Mouse (Mus musculus) intestine, embryonic 15.5 days (tissue): Measurements from ENCODE around the gene Adgrg5. TPM values are rescaled to one million over a fixed set of nuclear protein-coding genes. Genes with fewer than 3 reads are reported as not detected.
A peak's percentile ranks its signal among the peaks of the same experiment; 100 is the strongest.

Experiments
- ATAC-seq: fragments of 200-750 bp; cut with Nextera tagmentation; 2 replicates; pipeline ENCODE4 v1.8.0; 2017; ENCODE audit warnings: moderate TSS enrichment, moderate library complexity
- H3K27ac ChIP-seq: fragments of 300-500 bp; sonication (generic); 2 replicates; pipeline ENCODE4 v1.5.1; 2015; ENCODE audit warnings: mild to moderate bottlenecking, inconsistent platforms
- H3K27me3 ChIP-seq: fragments of 300-500 bp; sonication (generic); replicated peaks from 2 replicates; pipeline ENCODE4 v1.6.1; 2015; ENCODE audit warnings: inconsistent platforms
- H3K36me3 ChIP-seq: fragments of 300-500 bp; sonication (generic); 2 replicates; pipeline ENCODE4 v1.6.1; 2015; ENCODE audit warnings: inconsistent platforms
- H3K4me1 ChIP-seq: fragments of 300-500 bp; sonication (generic); replicated peaks from 2 replicates; pipeline ENCODE4 v1.6.1; 2015; ENCODE audit warnings: inconsistent platforms
- H3K4me2 ChIP-seq: fragments of 300-500 bp; sonication (generic); replicated peaks from 2 replicates; pipeline ENCODE4 v1.6.1; 2015; ENCODE audit warnings: mild to moderate bottlenecking, inconsistent platforms
- H3K4me3 ChIP-seq: fragments of 300-500 bp; sonication (generic); replicated peaks from 2 replicates; pipeline ENCODE4 v1.5.1; 2015; ENCODE audit warnings: inconsistent platforms
- H3K9ac ChIP-seq: fragments of 300-500 bp; sonication (generic); 2 replicates; pipeline ENCODE4 v1.6.1; 2015; ENCODE audit warnings: inconsistent platforms
- H3K9me3 ChIP-seq: fragments of 300-500 bp; sonication (generic); 2 replicates; pipeline ENCODE4 v1.6.1; 2016; ENCODE audit warnings: inconsistent platforms
- WGBS: fragments of 180-500 bp; shearing (Covaris S2); methylation state at CpG from one replicate; pipeline ENCODE4 v1.1.7; 2015; 5-methylcytosine and 5-hydroxymethylcytosine counted together
- polyA plus RNA-seq: library from polyadenylated mRNA; unstranded; fragments of >200 nt; fragmentation: Nextera tagmentation; extraction: Ambion mirVana; gene quantifications from 2 replicates; pipeline ENCODE4 v1.2.1, GENCODE M21; 2015

The Adgrg5 gene
- polyA plus RNA-seq, result 1.3 and 2.1 TPM in 2 replicates

- Histone ChIP-seq H3K36me3 (no peaks in the 10 kb centered on the region), H3K9me3 (no peaks in the 10 kb centered on the region), H3K4me2 (no peak within 1 kb of the TSS), H3K9ac (no peak within 1 kb of the TSS), H3K27me3 (no peaks in the 10 kb centered on the region), H3K4me1 (peaks cover 6% of the 10 kb centered on the region; the same call in 1 of the 2 replicates), H3K4me3 (no peak within 1 kb of the TSS), H3K27ac (no peak within 1 kb of the TSS)
- no peak for ATAC-seq
- 61% methylated on average over 8 of the region's 8 CpGs for WGBS
Observed at GRCm38 (mm10) chr8:94923405-94923804, at the start of gene Adgrg5. Gene Adgrg5, plus strand, starts transcription at chr8:94923694.

- H3K4me3 ChIP-seq, result peak overlapping the region; percentile 66
- 11% methylated on average over 6 of the region's 6 CpGs for WGBS
- H3K9me3 ChIP-seq, result no peaks in the 10 kb centered on the region
- H3K9ac ChIP-seq, result peak overlapping the region; percentile 63; the same call in 1 of the 2 replicates
- no peaks in the 10 kb centered on the region for H3K27me3 ChIP-seq
- peaks cover 45% of the 10 kb centered on the region for H3K4me1 ChIP-seq
- ATAC-seq, result peak; percentile 11; the same call in 1 of the 2 replicates
- H3K36me3 ChIP-seq, result no peaks in the 10 kb centered on the region
- peak overlapping the region; percentile 72 for H3K4me2 ChIP-seq
- no peak overlapping the region for H3K27ac ChIP-seq
Observed at GRCm38 (mm10) chr8:94874358-94874757, 49.1 kb upstream of the Adgrg5 start.

- peak overlapping the region; percentile 72 for H3K4me2 ChIP-seq
- H3K9ac ChIP-seq, result peak overlapping the region; percentile 63
- no peaks in the 10 kb centered on the region for H3K9me3 ChIP-seq
- peaks cover 36% of the 10 kb centered on the region for H3K4me1 ChIP-seq
- 10% methylated on average over 17 of the region's 17 CpGs for WGBS
- H3K27me3 ChIP-seq, result no peaks in the 10 kb centered on the region
- H3K27ac ChIP-seq, result peak overlapping the region; percentile 85; the same call in 1 of the 2 replicates
- peak overlapping the region; percentile 66 for H3K4me3 ChIP-seq
- no peaks in the 10 kb centered on the region for H3K36me3 ChIP-seq
- no peak for ATAC-seq
Observed at GRCm38 (mm10) chr8:94875096-94875870, 48.2 kb upstream of the Adgrg5 start.

- H3K27ac ChIP-seq, result peak overlapping the region; percentile 85
- H3K4me1 ChIP-seq, result peaks cover 32% of the 10 kb centered on the region
- H3K4me3 ChIP-seq, result peak overlapping the region; percentile 66
- ATAC-seq, result peak; percentile 9
- peak overlapping the region; percentile 63 for H3K9ac ChIP-seq
- no peaks in the 10 kb centered on the region for H3K9me3 ChIP-seq
- no peaks in the 10 kb centered on the region for H3K36me3 ChIP-seq
- H3K27me3 ChIP-seq, result no peaks in the 10 kb centered on the region
- WGBS, result 0% methylated on average over 20 of the region's 20 CpGs
- peak overlapping the region; percentile 72 for H3K4me2 ChIP-seq
Observed at GRCm38 (mm10) chr8:94875871-94876150, 47.7 kb upstream of the Adgrg5 start.

- H3K9me3 ChIP-seq, result no peaks in the 10 kb centered on the region
- 1% methylated on average over 37 of the region's 37 CpGs for WGBS
- peaks cover 30% of the 10 kb centered on the region for H3K4me1 ChIP-seq
- peak within 1 kb of the TSS; percentile 63 for H3K9ac ChIP-seq
- peak; percentile 79 for ATAC-seq
- no peaks in the 10 kb centered on the region for H3K27me3 ChIP-seq
- H3K27ac ChIP-seq, result peak within 1 kb of the TSS; percentile 85
- no peaks in the 10 kb centered on the region for H3K36me3 ChIP-seq
- H3K4me2 ChIP-seq, result peak within 1 kb of the TSS; percentile 72
- H3K4me3 ChIP-seq, result peak within 1 kb of the TSS; percentile 66
Observed at GRCm38 (mm10) chr8:94876197-94876730, 47.2 kb upstream of the Adgrg5 start, which contains the start of gene Dok4. Gene Dok4, minus strand, starts transcription at chr8:94876330.

- ATAC-seq, result no peak
- peak overlapping the region; percentile 72 for H3K4me2 ChIP-seq
- peak overlapping the region; percentile 36; the same call in 1 of the 2 replicates for H3K27ac ChIP-seq
- no peaks in the 10 kb centered on the region for H3K9me3 ChIP-seq
- H3K36me3 ChIP-seq, result no peaks in the 10 kb centered on the region
- no peaks in the 10 kb centered on the region for H3K27me3 ChIP-seq
- H3K4me3 ChIP-seq, result no peak overlapping the region
- H3K4me1 ChIP-seq, result peaks cover 24% of the 10 kb centered on the region
- WGBS, result 36% methylated on average over 3 of the region's 3 CpGs
- no peak overlapping the region for H3K9ac ChIP-seq
Observed at GRCm38 (mm10) chr8:94876820-94877219, 46.7 kb upstream of the Adgrg5 start.

GRCm38 (mm10) chr8:94880742-94881141, 42.8 kb upstream of the Adgrg5 start:
- Histone ChIP-seq H3K27me3 (no peaks in the 10 kb centered on the region), H3K4me2 (no peak overlapping the region), H3K9ac (no peak overlapping the region; the same call in 1 of the 2 replicates), H3K4me1 (peaks cover 6% of the 10 kb centered on the region), H3K9me3 (no peaks in the 10 kb centered on the region), H3K4me3 (no peak overlapping the region), H3K36me3 (no peaks in the 10 kb centered on the region), H3K27ac (no peak overlapping the region)
- ATAC-seq, result no peak
- 61% methylated on average over 4 of the region's 4 CpGs for WGBS

- no peaks in the 10 kb centered on the region for H3K36me3 ChIP-seq
- no peak overlapping the region for H3K9ac ChIP-seq
- peak overlapping the region; percentile 42 for H3K4me2 ChIP-seq
- H3K9me3 ChIP-seq, result no peaks in the 10 kb centered on the region
- H3K27ac ChIP-seq, result no peak overlapping the region
- H3K4me3 ChIP-seq, result no peak overlapping the region
- 26% methylated on average over 14 of the region's 14 CpGs for WGBS
- 0 out of 2 replicates have a peak, but pooled peaks cover 11% of the 10 kb centered on the region for H3K4me1 ChIP-seq
- H3K27me3 ChIP-seq, result no peaks in the 10 kb centered on the region
- 0 out of 2 replicates have a peak, but pooled peaks have one; percentile 50 for ATAC-seq
Observed at GRCm38 (mm10) chr8:94888383-94889036, 35.0 kb upstream of the Adgrg5 start.

- H3K9ac ChIP-seq, result no peak overlapping the region
- no peak overlapping the region for H3K4me3 ChIP-seq
- WGBS, result 21% methylated on average over 2 of the region's 2 CpGs
- H3K36me3 ChIP-seq, result no peaks in the 10 kb centered on the region
- H3K27ac ChIP-seq, result no peak overlapping the region
- ATAC-seq, result peak; percentile 24; the same call in 1 of the 2 replicates
- H3K27me3 ChIP-seq, result no peaks in the 10 kb centered on the region
- 0 out of 2 replicates have a peak, but pooled peaks cover 11% of the 10 kb centered on the region for H3K4me1 ChIP-seq
- H3K9me3 ChIP-seq, result no peaks in the 10 kb centered on the region
- no peak overlapping the region for H3K4me2 ChIP-seq
Observed at GRCm38 (mm10) chr8:94892917-94893316, 30.6 kb upstream of the Adgrg5 start.

GRCm38 (mm10) chr8:94899262-94899661, 24.2 kb upstream of the Adgrg5 start:
- H3K9ac ChIP-seq, result no peak overlapping the region
- peak; percentile 93 for ATAC-seq
- H3K36me3 ChIP-seq, result peaks cover 2% of the 10 kb centered on the region; the same call in 1 of the 2 replicates
- H3K9me3 ChIP-seq, result no peaks in the 10 kb centered on the region
- 13% methylated on average over 11 of the region's 11 CpGs for WGBS
- no peaks in the 10 kb centered on the region for H3K27me3 ChIP-seq
- peak overlapping the region; percentile 15; the same call in 1 of the 2 replicates for H3K4me3 ChIP-seq
- peak overlapping the region; percentile 52 for H3K4me2 ChIP-seq
- H3K4me1 ChIP-seq, result peaks cover 33% of the 10 kb centered on the region
- peak overlapping the region; percentile 73 for H3K27ac ChIP-seq

GRCm38 (mm10) chr8:94900617-94901016, 22.9 kb upstream of the Adgrg5 start:
- Histone ChIP-seq H3K4me1 (peaks cover 46% of the 10 kb centered on the region), H3K4me2 (peak overlapping the region; percentile 30), H3K9me3 (no peaks in the 10 kb centered on the region), H3K27ac (peak overlapping the region; percentile 86), H3K36me3 (peaks cover 2% of the 10 kb centered on the region; the same call in 1 of the 2 replicates), H3K27me3 (no peaks in the 10 kb centered on the region), H3K9ac (no peak overlapping the region), H3K4me3 (no peak overlapping the region)
- WGBS, result 22% methylated on average over 6 of the region's 6 CpGs
- ATAC-seq, result no peak

- Histone ChIP-seq H3K9me3 (no peaks in the 10 kb centered on the region), H3K4me3 (no peak overlapping the region), H3K27me3 (no peaks in the 10 kb centered on the region), H3K36me3 (peaks cover 3% of the 10 kb centered on the region; the same call in 1 of the 2 replicates), H3K9ac (peak overlapping the region; percentile 11; the same call in 1 of the 2 replicates), H3K4me1 (peaks cover 46% of the 10 kb centered on the region), H3K4me2 (peak overlapping the region; percentile 30), H3K27ac (peak overlapping the region; percentile 86)
- WGBS, result 11% methylated on average over 5 of the region's 5 CpGs
- peak; percentile 40 for ATAC-seq
Observed at GRCm38 (mm10) chr8:94901031-94901430, 22.5 kb upstream of the Adgrg5 start.
